Mouse (Mus musculus): ENCODE results near the gene Neurl3.

Gene Neurl3

DNA sequence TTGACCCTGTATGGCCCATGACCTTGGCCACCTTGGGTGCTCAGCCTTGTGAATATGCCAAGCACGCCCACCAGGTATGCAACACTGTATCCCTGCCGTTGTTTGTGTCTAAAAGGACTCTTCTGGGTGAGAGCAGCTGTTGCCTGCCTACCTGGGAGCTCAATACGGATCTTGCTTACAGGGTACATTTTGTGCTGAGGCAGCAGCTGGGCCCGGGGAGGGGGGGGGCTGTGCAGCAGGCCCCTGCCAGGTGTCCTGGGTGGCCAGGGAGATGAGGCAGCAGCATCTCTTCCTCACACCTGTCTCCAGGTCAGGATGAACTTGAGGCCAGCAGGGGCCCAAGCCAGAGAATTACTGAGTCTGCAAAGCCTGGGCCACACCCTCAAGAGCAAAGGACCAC is 23.6 kb upstream of the Neurl3 start:
- no peak for DNase-seq (ENCODE audit: low read depth, low spot score)

- peak; percentile 77 for DNase-seq (ENCODE audit: low read depth, low spot score)
Observed at GRCm38 (mm10) chr1:36296466-36297149, 22.1 kb upstream of the Neurl3 start.

DNA sequence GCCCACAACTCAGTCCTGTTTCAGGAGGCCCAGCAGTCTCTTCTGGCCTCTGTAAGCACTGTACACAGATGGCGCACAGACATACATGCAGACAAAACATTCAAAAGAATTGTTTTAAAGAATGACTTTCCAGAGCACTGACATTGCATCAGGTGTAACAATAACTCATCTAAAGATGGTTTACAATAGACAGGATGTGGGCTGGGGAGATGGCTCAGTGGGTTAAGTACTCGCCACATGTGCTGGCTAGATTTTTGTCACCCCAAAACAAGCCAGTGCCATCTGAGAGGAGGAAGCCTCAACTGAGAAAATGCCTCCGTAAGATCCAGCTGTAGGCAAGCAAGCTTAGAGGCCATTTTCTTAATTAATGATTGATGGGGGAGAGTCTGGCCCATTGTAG is 19.9 kb upstream of the Neurl3 start:
- peak; percentile 73 for DNase-seq (ENCODE audit: low read depth, low spot score)

DNA sequence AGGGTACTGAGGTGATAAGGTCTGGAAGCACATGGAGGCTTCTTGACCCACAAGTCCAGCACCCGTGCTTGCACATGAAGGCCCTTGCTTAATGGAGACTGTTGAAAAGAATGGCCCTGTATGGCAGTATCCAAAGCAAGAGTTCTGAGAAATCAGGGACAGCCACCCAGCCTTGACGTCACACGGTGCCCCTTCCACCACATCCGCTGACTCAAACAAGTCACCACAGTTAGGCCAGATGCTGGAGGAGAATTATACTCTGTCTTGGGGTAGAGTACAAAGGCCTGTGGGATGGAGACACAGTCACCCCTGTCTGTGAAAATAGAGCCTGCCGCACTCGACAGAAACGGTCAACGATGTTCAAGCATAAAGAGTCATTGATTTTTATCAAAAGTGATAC is 19.0 kb upstream of the Neurl3 start:
- DNase-seq (ENCODE audit: low read depth, low spot score) = peak; percentile 77

DNA sequence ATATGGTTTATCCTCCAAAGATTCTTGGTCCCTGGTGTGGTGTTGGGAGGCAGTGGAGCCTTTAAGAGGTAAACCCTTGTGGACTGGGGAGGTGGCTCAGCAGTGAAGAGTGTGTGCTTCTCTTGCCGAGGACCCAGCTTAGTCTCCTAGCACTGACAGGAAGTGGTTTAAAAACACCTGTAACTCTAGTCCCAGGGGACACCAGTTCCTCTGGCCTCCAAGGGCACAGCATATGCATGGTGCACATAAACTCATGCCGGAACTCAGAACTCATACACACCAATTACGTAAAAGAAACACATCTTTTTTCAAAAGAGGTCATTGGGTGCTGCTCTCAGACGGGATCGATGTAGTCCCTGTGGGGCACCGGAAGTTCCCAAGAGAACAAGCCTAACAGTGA is 7.4 kb upstream of the Neurl3 start:
- DNase-seq (ENCODE audit: low read depth, low spot score) = peak; percentile 64

DNA sequence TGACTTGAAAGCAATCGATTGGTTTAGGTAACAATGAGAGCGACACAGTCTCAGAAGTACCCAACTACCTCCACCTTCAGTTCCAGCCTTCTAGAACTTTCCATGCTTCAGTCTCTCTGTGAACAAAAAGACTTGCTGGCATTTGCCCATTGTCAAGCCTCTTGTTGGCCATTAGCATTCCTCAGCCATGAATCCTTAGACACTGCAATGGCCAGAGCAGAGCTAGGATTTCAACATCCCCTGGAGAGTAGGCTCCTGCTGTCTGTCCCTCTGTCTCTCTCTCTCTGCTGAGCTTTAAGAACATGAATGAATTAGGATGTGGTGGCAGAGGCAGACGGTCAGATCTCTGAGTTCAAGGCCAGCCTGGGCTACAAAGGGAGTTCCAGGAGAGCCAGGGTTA is 6.5 kb upstream of the Neurl3 start:
- no peak for DNase-seq (ENCODE audit: low read depth, low spot score)

DNA sequence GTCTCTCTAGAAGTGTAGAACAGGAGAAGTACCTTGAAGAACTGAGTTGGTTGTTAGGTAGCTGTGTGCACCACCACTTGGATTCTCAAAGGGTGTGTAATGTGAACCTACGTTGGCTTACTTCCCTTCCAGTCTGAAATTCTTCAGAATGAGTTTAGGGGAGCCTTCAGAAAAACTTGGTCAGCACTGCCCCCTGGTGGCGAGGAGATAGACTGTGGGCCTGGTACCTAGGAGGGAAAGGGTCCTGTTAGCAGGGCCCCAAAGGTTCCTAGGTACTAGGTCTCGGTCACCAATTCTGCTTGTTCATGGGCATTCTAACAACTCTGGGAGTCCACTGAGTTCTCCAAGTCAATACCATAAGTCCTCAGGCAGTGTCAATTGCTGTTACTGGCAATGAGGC is 4.7 kb upstream of the Neurl3 start:
- peak; percentile 94 for DNase-seq (ENCODE audit: low read depth, low spot score)

- DNase-seq (ENCODE audit: low read depth, low spot score) = peak; percentile 91
Observed at GRCm38 (mm10) chr1:36277267-36278060, 3.0 kb upstream of the Neurl3 start.

GRCm38 (mm10) chr1:36275635-36276389 is 1.3 kb upstream of the Neurl3 start:
- DNase-seq (ENCODE audit: low read depth, low spot score) = no peak

GRCm38 (mm10) chr1:36273288-36273687 is 1.2 kb downstream of the Neurl3 start:
- DNase-seq (ENCODE audit: low read depth, low spot score) = peak; percentile 87

DNA sequence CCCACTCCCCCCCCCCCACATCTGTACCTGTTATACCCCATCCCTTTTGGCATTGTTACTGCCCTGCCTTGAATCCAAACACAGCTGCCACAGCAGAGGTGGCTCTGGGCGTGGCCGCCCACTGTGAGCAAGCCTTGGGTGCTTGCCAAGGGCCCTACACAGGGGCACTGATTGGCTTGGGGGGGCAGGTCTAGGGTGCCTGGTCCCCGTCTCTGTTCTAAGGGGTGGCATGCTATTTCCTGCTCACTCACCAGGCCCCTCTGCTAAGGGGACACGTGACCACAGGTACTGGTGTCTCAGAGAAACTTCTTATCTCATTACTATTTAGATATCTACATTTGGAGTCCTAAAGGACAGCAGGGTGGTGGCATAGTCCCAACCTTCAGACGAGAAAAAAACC is 1.9 kb downstream of the Neurl3 start:
- peak; percentile 83 for DNase-seq (ENCODE audit: low read depth, low spot score)

- no peak for DNase-seq (ENCODE audit: low read depth, low spot score)
Observed at GRCm38 (mm10) chr1:36271516-36272230, 2.8 kb downstream of the Neurl3 start.

- DNase-seq (ENCODE audit: low read depth, low spot score) = no peak
Observed at GRCm38 (mm10) chr1:36270666-36271065, 3.8 kb downstream of the Neurl3 start.

DNA sequence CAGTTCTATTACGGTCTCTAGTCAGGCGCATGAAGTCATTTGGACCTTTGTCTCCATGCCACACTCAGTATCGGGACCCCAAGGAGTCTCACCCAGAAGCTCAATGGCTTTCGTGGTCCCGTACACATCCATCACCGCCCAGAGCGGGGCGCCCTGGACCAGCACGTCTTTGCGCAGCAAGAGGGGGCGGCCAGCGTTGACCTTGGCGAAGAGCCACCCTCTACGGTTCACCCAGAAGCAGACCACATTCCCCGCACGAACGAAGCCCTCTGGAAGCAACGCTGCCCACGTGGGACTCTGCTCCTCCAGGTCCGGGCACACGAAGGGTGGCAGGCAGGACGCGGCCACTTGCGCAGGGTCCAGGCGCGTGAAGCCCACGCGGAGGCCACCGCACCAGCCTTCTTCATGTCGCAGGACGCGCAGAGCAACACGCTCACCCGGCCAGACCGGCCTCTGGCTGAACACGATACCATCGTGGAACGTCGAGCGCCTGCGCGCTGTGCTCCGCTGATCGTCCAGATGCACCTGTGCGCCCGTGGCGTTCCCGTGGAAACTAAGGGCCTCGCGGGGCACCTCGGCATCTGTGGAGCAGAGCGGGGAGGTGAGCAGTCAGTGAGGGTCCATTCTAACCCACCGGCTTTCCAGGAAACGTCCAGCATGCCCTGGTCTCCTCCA is 5.2 kb downstream of the Neurl3 start:
- DNase-seq (ENCODE audit: low read depth, low spot score) = no peak

GRCm38 (mm10) chr1:36267595-36267994 is 6.9 kb downstream of the Neurl3 start:
- no peak for DNase-seq (ENCODE audit: low read depth, low spot score)

- DNase-seq (ENCODE audit: low read depth, low spot score) = no peak
Observed at GRCm38 (mm10) chr1:36266293-36266692, 8.2 kb downstream of the Neurl3 start.

DNA sequence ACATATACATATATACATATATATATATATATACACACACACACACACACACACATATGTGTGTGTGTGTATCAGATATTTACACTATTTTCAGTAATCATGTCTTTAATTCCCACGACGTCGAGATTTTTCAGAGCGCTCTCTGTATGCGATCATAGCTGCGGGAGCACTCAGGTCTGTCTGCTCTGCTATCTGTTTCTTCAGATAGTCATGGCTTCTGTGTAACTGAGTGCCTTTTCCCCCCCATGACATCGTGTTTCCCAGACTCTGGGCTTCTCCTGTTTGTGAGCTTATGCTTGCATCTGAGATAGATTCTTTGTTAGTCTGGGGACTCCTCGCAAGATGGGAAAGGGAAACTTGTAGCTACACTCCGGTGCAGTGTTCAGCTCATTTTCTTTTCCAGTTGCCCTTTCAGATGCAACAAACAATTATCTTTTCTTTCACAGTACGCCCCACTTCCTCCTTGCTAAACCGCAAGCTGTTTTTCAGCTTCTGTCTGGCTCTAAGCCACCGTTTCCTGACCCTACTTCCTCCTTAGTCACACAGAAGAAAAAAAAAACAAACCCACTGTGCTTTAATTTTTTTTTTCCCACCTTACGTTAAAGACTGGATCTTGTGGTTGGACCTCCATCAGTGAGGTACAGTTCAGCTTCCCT is 10.5 kb downstream of the Neurl3 start:
- peak; percentile 89 for DNase-seq (ENCODE audit: low read depth, low spot score)

- peak; percentile 72 for DNase-seq (ENCODE audit: low read depth, low spot score)
Observed at GRCm38 (mm10) chr1:36261708-36262504, 12.6 kb downstream of the Neurl3 start.

DNA sequence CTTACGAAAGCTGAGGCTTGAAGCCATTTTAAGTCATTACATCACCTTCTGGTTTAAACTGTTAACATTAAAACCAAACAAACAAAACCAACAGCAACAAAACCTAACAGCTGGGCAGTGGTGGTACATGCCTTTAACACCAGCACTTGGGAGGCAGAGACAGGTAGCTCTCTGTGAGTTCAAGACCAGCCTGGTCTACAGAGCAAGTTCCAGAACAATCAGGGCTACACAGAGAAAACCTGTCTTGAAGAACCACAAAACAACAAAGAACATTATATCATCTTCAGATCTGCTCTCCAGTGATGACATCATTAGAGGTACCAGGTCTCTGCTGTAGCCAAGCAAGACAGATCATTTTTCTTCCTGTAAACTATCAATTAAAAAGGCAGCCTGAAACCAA is 14.1 kb downstream of the Neurl3 start:
- DNase-seq (ENCODE audit: low read depth, low spot score) = peak; percentile 63

DNA sequence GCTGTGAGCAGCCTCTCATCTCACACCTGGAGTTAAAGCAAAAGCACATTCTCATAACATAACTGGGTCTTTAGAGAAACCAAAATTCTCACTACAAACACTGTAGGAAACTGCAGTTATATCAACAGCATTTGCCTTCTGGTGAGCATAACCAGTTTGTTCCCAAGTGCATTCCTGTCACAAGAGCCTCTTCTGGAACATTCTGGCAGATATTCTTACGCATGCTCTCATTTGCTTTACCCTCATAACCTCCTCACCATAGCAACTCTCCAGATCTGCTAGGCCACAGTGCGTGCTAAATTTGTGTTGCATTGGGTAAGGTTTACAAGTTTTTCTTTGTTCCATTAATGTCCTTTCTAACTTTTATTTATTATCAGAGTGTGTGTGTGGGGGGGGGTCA is 15.2 kb downstream of the Neurl3 start:
- DNase-seq (ENCODE audit: low read depth, low spot score) = no peak
